Mouse (Mus musculus): ENCODE results near the gene Trak2. TPM values are rescaled to one million over a fixed set of nuclear protein-coding genes. Genes with fewer than 3 reads are reported as not detected.

The Trak2 gene
- polyA plus RNA-seq, 1 experiment from 2014 or later: 17.3 TPM

DNA sequence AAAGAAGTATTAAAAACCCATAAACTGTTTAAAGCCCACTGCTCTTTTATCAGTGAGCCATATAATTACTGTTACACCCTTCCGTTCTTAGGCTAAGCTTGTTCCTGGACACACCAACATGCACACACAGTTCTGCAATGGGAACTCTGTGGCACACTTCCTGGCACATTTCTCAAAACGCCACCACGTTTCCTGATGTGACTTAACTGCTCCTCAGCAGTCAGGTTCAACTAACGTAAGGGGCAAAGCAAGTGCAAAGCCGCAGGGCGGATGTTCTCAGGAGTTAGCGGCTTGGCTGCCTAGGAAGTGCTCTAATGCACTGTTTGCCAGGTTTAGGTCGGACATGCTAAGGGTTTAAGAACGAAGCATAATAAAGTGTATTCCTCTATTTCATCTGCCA lies 17.0 kb downstream of the Trak2 start:
- ATAC-seq: no peak
- H3K4me1 ChIP-seq (ENCODE audit: control insufficient read depth, insufficient read depth, low read length): 0 out of 2 replicates have a peak, but pooled peaks cover 2% of the 10 kb centered on the region
- H3K4me3 ChIP-seq (ENCODE audit: low read depth, low read length): no peak overlapping the region
- H3K4me2 ChIP-seq (ENCODE audit: low read length): no peak overlapping the region
- H3K36me3 ChIP-seq (ENCODE audit: control insufficient read depth, insufficient read depth, low read length): no peaks in the 10 kb centered on the region
- no peak overlapping the region for H3K9ac ChIP-seq (ENCODE audit: low read depth, low read length)
- no peak overlapping the region for H3K27ac ChIP-seq (ENCODE audit: low read length)
- WGBS: 87% methylated on average over 9 of the region's 9 CpGs
- H3K27me3 ChIP-seq (ENCODE audit: control insufficient read depth, insufficient read depth, low read depth, low read length): no peaks in the 10 kb centered on the region
- H3K9me3 ChIP-seq (replicated peaks; ENCODE audit: control insufficient read depth, low read length, poor library complexity, severe bottlenecking): no peaks in the 10 kb centered on the region

DNA sequence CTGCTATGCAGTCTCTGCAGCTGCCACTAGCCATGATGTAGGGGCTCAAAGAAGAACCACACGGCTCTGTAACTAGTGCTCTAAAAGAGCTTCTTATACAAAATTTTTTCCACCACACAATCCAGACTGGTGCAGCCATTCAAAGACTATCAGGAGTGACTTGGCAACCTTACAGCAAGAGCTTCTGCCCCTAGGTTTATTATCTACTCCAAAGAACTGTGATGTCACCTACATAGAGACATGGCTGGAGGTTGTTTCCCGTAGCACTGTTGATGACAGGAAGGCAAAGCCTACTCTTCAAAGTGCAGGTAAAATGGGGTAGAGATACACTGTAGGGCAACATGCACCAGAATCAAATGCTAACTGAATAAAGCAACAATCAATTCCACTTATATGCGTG lies 17.5 kb downstream of the Trak2 start:
- H3K27me3 ChIP-seq (ENCODE audit: control insufficient read depth, insufficient read depth, low read depth, low read length): no peaks in the 10 kb centered on the region
- 0 out of 2 replicates have a peak, but pooled peaks cover 2% of the 10 kb centered on the region for H3K4me1 ChIP-seq (ENCODE audit: control insufficient read depth, insufficient read depth, low read length)
- no peak overlapping the region for H3K27ac ChIP-seq (ENCODE audit: low read length)
- no peak overlapping the region for H3K9ac ChIP-seq (ENCODE audit: low read depth, low read length)
- H3K36me3 ChIP-seq (ENCODE audit: control insufficient read depth, insufficient read depth, low read length): no peaks in the 10 kb centered on the region
- H3K4me3 ChIP-seq (ENCODE audit: low read depth, low read length): no peak overlapping the region
- no peak for ATAC-seq
- 86% methylated on average over 3 of the region's 3 CpGs for WGBS
- H3K4me2 ChIP-seq (ENCODE audit: low read length): no peak overlapping the region
- no peaks in the 10 kb centered on the region for H3K9me3 ChIP-seq (replicated peaks; ENCODE audit: control insufficient read depth, low read length, poor library complexity, severe bottlenecking)

DNA sequence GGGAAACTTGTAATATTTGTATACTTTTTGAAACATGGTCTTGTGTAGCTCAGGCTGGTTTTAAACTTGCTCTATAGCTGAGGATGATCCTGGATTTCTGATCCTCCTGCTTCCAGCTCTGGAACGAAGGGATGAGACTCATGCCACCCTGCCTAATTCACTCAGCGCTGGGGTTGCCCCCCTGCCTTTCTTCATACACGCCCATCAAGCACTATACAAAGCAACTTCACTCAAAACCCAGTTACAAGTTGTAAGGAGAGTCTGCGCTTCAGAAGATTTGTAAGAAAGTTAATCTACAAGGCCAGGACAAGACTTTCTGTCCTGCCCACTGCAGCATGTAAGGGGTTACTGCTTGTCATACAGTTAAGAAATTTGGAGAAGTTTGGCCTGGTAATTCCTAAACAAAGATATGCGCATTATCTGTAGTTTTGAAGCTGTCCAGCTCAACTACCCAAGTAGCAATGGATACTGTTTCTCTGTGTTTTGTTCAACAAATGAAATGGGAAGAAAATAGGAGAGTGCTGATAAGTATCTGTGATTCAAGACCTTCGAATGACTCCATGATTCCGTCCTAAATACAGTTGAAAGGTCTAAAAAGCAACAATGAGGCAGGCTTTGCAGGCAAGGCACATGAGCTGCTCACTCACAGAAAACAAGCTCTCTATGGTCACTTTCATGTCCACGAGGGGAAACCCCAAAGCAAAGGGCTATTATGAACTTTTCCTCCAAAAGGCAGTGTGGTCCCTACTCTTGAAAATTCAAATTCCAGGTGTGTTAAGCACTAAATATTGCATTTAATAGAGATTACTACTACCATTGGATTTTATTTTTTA lies 18.4 kb downstream of the Trak2 start:
- Histone ChIP-seq H3K9ac (ENCODE audit: low read depth, low read length) (no peak overlapping the region), H3K27ac (ENCODE audit: low read length) (no peak overlapping the region), H3K4me3 (ENCODE audit: low read depth, low read length) (no peak overlapping the region), H3K27me3 (ENCODE audit: control insufficient read depth, insufficient read depth, low read depth, low read length) (no peaks in the 10 kb centered on the region), H3K36me3 (ENCODE audit: control insufficient read depth, insufficient read depth, low read length) (no peaks in the 10 kb centered on the region), H3K4me1 (ENCODE audit: control insufficient read depth, insufficient read depth, low read length) (0 out of 2 replicates have a peak, but pooled peaks cover 2% of the 10 kb centered on the region), H3K4me2 (ENCODE audit: low read length) (no peak overlapping the region), H3K9me3 (replicated peaks; ENCODE audit: control insufficient read depth, low read length, poor library complexity, severe bottlenecking) (no peaks in the 10 kb centered on the region)
- 78% methylated on average over 8 of the region's 8 CpGs for WGBS
- ATAC-seq: no peak

DNA sequence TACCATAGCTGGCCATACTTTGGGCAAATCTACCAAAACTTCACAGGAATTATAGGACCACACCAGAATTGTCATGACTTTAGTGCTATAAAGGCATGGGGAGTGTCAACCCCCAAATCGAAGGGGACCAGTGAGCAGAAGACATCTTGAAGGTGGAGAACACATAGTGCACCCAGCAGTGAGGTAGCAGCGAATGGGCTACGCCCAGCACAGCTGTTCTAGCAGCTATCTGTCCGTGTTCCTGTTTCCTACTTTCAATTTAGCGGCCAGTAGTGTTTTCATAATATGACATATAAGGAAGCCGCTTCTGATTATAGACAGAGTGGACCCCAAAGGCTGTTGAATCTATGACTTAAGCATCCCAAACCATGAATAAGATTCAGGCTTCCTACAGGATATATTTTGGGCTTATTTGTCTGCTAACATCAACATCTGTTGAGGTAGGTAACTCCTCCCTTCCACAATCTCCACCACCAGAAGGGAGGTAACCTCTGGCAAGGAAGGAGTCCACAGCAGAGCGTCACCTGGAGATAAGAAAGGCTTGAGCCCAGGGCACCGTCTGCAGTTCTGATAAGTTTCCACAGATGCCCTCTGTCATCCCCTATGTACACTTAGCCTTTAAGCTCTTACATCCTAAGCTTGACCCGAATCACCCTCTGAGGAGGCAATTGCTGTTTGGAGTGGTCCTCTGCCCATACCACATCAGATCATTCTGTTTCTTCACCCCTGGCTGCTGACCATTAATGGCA lies 19.4 kb downstream of the Trak2 start:
- H3K4me1 ChIP-seq (ENCODE audit: control insufficient read depth, insufficient read depth, low read length): 0 out of 2 replicates have a peak, but pooled peaks cover 2% of the 10 kb centered on the region
- H3K9me3 ChIP-seq (replicated peaks; ENCODE audit: control insufficient read depth, low read length, poor library complexity, severe bottlenecking): no peaks in the 10 kb centered on the region
- no peaks in the 10 kb centered on the region for H3K36me3 ChIP-seq (ENCODE audit: control insufficient read depth, insufficient read depth, low read length)
- no peaks in the 10 kb centered on the region for H3K27me3 ChIP-seq (ENCODE audit: control insufficient read depth, insufficient read depth, low read depth, low read length)
- WGBS: 95% methylated on average over 9 of the region's 9 CpGs
- H3K27ac ChIP-seq (ENCODE audit: low read length): no peak overlapping the region
- H3K4me3 ChIP-seq (ENCODE audit: low read depth, low read length): no peak overlapping the region
- ATAC-seq: no peak
- H3K9ac ChIP-seq (ENCODE audit: low read depth, low read length): no peak overlapping the region
- no peak overlapping the region for H3K4me2 ChIP-seq (ENCODE audit: low read length)

DNA sequence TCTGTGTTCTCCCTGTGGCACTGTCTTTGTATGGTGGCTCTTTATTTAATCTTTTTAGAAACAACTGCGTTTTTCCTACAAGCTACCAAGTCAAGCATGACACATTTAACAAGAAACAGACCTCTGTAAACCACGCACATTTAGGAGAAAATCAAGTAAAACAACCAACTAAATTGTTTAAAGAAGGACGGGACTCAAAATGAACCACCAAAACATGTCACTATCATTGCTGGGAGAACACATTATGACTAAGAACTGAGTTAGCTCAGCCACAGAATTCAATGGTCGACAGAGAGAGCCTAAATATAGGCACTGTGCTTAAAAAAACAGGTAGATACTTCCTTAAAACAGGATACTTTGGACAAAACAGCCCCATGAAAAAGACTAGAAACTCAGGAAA lies 20.2 kb downstream of the Trak2 start:
- Histone ChIP-seq H3K4me2 (ENCODE audit: low read length) (no peak overlapping the region), H3K27ac (ENCODE audit: low read length) (no peak overlapping the region), H3K27me3 (ENCODE audit: control insufficient read depth, insufficient read depth, low read depth, low read length) (no peaks in the 10 kb centered on the region), H3K4me1 (ENCODE audit: control insufficient read depth, insufficient read depth, low read length) (no peaks in the 10 kb centered on the region), H3K9ac (ENCODE audit: low read depth, low read length) (no peak overlapping the region), H3K4me3 (ENCODE audit: low read depth, low read length) (no peak overlapping the region), H3K9me3 (replicated peaks; ENCODE audit: control insufficient read depth, low read length, poor library complexity, severe bottlenecking) (no peaks in the 10 kb centered on the region), H3K36me3 (ENCODE audit: control insufficient read depth, insufficient read depth, low read length) (no peaks in the 10 kb centered on the region)
- 59% methylated on average over 4 of the region's 4 CpGs for WGBS
- ATAC-seq: no peak

DNA sequence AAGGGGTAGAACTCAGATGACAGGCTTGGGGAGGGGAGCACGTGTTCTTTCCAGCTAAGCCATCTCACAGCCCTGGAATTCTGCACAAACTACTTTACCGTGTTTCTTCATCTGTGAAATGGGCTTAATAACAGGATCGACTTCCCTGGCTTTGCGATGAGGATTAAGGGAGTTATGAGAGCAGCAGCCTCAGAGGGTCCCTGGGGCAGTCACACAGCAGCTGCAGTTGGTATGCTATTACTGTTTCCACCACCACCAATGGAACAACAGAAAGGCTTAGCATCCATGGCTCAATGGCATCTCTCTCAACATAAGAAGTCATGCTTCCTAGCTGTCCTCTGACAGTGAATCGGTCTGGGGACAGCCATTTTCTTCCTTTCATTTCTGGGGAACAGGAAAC lies 20.7 kb downstream of the Trak2 start:
- no peak for ATAC-seq
- no peak overlapping the region for H3K27ac ChIP-seq (ENCODE audit: low read length)
- H3K4me1 ChIP-seq (ENCODE audit: control insufficient read depth, insufficient read depth, low read length): no peaks in the 10 kb centered on the region
- H3K4me2 ChIP-seq (ENCODE audit: low read length): no peak overlapping the region
- no peak overlapping the region for H3K9ac ChIP-seq (ENCODE audit: low read depth, low read length)
- H3K9me3 ChIP-seq (replicated peaks; ENCODE audit: control insufficient read depth, low read length, poor library complexity, severe bottlenecking): no peaks in the 10 kb centered on the region
- no peaks in the 10 kb centered on the region for H3K27me3 ChIP-seq (ENCODE audit: control insufficient read depth, insufficient read depth, low read depth, low read length)
- no peak overlapping the region for H3K4me3 ChIP-seq (ENCODE audit: low read depth, low read length)
- 47% methylated on average over 5 of the region's 5 CpGs for WGBS
- no peaks in the 10 kb centered on the region for H3K36me3 ChIP-seq (ENCODE audit: control insufficient read depth, insufficient read depth, low read length)

DNA sequence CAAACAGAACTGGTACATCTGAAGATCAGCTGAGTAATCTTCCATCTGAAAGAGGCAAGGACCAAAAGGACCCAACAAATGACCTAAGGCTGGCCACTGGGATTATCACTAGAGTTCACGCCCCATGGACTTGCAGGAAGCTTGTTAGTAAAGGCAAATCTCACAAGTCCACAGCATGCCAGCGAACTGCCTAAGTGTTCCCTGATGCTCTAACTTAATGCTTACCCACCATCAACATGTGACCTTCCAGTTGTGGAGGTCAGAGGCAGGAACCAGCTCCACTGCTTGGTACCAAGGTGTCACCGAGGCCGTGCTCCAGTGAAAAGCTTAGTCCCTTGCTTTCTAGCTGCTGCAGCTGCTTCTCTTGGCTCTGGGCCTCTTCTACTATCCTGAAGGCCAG lies 21.4 kb downstream of the Trak2 start:
- ATAC-seq: no peak
- Histone ChIP-seq H3K4me2 (ENCODE audit: low read length) (no peak overlapping the region), H3K9me3 (replicated peaks; ENCODE audit: control insufficient read depth, low read length, poor library complexity, severe bottlenecking) (no peaks in the 10 kb centered on the region), H3K9ac (ENCODE audit: low read depth, low read length) (no peak overlapping the region), H3K27ac (ENCODE audit: low read length) (no peak overlapping the region), H3K27me3 (ENCODE audit: control insufficient read depth, insufficient read depth, low read depth, low read length) (no peaks in the 10 kb centered on the region), H3K4me3 (ENCODE audit: low read depth, low read length) (no peak overlapping the region), H3K4me1 (ENCODE audit: control insufficient read depth, insufficient read depth, low read length) (no peaks in the 10 kb centered on the region), H3K36me3 (ENCODE audit: control insufficient read depth, insufficient read depth, low read length) (no peaks in the 10 kb centered on the region)
- WGBS: 67% methylated on average over 4 of the region's 4 CpGs

DNA sequence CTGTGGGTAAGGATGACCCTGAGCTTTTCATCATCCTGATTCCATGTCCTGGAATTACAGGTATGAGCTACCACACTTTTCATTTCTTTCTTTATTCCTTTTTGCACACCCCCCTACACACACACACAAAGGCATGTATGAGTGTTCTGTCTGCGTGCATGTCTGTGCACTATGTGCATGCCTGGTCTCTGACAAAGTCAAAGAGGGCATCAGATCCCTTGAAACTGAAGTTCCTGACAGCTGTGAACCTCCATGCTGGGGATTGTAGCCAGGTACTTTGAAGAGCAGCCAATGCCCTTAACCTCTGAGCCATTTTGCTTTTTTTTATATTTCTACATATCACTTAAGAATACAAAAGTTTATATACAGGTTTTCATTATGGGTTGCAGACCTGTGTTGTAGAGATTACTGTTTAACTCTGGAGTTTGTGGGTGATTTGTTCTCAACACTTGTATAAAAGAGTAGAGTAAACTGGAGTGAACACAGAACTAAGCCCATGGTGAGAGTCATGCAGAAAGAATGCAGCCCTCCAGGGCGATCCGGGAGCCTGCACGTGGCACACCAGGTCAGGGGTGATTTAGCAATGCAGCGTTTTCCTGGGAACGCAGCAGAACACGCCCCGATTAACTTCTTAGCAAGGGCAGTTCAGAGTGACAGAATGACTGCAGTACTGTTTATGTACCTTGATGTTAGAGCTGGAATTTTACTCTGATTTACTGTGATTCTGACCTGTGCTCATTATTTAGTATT lies 22.2 kb downstream of the Trak2 start:
- WGBS: 33% methylated on average over 8 of the region's 8 CpGs
- no peak overlapping the region for H3K4me3 ChIP-seq (ENCODE audit: low read depth, low read length)

More for the DNA sequence above, 22.2 kb downstream of the Trak2 start:
- Histone ChIP-seq H3K4me2 (ENCODE audit: low read length) (no peak overlapping the region), H3K36me3 (ENCODE audit: control insufficient read depth, insufficient read depth, low read length) (no peaks in the 10 kb centered on the region), H3K9ac (ENCODE audit: low read depth, low read length) (no peak overlapping the region), H3K27ac (ENCODE audit: low read length) (no peak overlapping the region), H3K27me3 (ENCODE audit: control insufficient read depth, insufficient read depth, low read depth, low read length) (no peaks in the 10 kb centered on the region), H3K9me3 (replicated peaks; ENCODE audit: control insufficient read depth, low read length, poor library complexity, severe bottlenecking) (no peaks in the 10 kb centered on the region), H3K4me1 (ENCODE audit: control insufficient read depth, insufficient read depth, low read length) (no peaks in the 10 kb centered on the region)
- no peak for ATAC-seq
